Mouse (Mus musculus) kidney, postnatal 36 days (tissue): ENCODE data around the gene Olfr70.
A peak's percentile ranks its signal among the peaks of the same experiment; 100 is the strongest.

ENCODE experiments used
- DNase-seq, 2 experiments: peaks; one replicate each; pipeline ENCODE4 v3.0.0; 2021 to 2022; ENCODE audit warnings: mixed read lengths in 2 of 2

Olfr70 gene

GRCm38 (mm10) chr4:43700707-43701106 lies at the start of gene Olfr70:
Gene Olfr70, minus strand, starts transcription at chr4:43700807.
- no peak for DNase-seq

- DNase-seq, result no peak
Measured at GRCm38 (mm10) chr4:43745187-43745586, 44.6 kb upstream of the Olfr70 start.

GRCm38 (mm10) chr4:43743099-43743498 lies 42.5 kb upstream of the Olfr70 start:
- DNase-seq, result peak in 1 of 2 experiments; percentile 47

DNA sequence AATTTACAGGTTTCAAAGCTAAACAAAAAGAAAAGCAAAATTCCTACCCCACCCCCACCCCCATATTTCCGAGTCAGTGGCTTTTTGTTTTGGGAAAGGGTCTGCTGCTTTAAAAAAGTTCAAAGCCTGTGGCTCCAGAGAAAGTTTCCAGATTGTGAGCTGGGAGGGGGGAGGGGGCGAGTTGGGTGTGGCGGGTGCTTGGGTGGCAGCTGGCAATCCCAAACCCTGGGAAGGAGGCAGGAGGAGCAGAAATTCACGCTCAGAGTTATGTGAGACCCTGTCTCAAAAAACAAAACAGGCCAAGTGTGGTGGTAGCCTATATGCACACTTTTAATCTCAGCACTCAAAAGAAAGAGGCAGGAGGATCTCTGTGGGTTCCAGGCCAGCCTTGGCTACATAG lies 42.0 kb upstream of the Olfr70 start:
- no peak for DNase-seq

- no peak for DNase-seq
Measured at GRCm38 (mm10) chr4:43741526-43741925, 40.9 kb upstream of the Olfr70 start.

DNA sequence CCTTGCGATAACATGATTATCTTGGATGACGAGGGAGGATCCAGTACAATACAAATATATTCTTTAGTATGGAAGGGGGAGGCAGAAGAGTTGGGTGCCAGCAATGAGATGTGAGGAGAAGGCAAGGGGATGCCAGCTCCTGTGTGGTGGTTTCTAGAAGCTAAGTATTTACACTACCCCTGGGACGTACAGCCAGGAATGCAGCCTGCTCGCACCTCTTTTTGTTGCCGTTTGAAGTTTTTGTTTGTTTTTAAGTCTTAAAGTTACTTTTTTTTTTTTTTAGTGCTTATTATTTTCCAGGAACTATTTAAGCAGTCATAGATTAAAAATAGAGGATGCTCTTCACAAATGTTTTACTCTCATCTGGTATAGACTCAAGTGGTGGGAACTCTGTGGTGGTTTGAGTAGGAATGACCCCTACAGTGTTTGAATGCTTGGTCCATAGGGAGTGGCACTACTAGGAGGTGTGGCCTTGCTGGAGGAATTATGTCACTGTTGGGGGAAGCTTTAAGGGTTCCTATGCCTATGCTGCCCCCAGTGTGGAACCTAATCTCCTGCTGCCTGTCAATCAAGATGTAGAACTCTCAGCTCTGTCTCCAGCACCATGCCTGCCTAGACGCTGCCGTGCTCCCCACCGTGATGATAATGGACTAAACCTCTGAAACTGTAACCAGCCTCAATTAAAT lies 38.5 kb upstream of the Olfr70 start:
- DNase-seq, result no peak

GRCm38 (mm10) chr4:43737144-43737543 lies 36.5 kb upstream of the Olfr70 start:
- DNase-seq, result no peak

DNA sequence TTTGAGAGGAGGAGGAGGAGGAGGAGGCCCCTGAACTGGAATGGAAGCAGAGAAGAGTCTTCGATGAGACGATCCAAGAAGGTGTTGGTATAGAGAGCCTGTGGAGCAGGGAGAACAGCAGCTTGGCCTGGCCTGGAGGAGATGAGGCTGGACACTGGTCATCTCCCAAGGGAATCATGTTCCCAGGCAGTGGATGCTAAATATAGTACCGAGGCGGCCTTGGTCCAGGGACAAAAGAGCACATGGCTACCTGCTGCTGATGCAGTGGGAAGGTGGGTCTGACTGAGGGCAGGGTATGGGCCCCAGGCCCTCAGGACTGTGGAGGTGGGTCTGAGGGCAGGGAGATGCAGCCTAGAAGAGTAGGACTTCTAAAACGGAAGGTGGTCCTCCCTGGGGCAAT lies 32.6 kb upstream of the Olfr70 start:
- DNase-seq, result no peak

DNA sequence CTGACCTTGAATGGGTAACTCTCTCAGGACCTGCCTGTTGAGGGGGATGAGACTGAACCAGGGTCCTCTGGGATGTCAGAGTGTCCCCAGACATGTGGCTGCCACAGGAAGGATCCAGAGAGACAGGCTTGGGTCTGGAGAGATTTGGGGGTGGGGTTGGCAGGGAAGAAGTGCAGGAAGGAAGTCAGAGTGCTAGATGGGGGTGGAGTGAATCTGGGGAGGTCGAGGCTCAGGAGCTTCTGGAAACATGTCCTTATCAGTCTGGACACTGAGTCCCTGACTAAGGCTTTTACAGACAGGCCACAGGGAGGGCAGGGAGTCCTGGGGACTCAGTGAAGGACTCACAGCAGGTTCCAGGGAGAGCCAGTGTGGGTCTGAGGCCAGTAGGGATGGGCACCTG lies 31.6 kb upstream of the Olfr70 start:
- DNase-seq, result no peak

DNA sequence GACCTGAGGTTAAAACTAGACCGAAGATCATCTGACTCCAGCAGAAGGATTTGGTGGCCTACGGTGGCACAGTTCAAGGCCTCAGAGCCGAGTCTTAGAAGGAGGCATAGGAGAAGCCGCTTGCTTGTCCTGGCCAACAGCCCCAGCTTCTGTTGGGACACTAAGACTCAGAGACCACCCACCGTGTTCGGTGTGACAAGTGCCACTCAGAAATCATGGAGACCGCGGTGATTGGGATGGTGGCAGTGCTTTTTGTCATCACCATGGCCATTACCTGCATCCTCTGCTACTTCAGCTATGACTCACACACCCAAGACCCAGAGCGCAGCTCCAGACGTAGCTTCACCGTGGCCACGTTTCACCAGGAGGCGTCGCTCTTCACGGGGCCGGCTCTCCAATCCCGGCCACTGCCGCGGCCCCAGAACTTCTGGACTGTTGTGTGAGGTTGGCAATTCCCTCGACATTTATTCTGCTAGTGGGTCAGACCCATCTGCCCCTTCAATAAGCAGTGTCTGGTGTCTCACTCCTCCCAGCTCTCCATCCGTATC lies 30.2 kb upstream of the Olfr70 start:
- DNase-seq, result no peak

DNA sequence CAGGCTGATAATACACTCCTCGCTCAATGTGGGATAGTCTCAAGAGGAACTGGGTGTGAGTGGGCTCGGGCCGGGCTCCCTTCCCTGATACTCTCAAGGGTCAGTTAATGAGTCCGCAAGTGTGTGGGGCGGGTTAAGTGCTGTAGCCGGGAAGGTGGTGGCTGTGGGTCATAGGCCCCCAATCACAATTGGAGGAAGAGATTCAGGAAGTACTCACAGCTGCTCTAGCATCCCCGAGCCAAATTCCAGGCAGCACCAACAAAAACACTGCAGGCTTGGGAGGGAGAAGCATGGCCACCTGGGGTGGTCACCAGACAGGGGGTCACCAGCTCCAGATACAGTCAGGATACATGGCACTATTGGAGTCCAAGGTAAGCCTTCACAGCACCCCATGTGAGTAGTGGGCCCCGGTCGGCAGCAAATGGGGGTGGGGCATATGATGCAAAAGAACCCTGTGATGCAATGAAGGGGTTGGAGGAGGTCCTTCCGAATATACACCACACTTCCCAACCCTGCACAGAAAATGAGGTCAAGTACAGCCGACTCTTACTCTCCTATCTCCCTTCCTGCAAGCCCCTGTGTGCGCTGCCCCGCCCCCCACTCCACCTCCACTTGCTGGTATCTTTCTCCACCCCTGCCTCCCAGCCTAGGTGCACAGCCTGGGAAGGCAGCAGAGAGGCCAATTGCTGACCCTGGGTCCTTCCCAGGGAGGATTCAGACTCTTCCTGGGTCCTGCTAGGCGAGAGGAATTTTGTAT lies 29.4 kb upstream of the Olfr70 start, which contains the start of gene Spaar:
Spaar (plus strand) TSS at position 241 of the 757 bp plus-strand sequence.
- peak; percentile 70 to 77 for DNase-seq

- DNase-seq, result no peak
Measured at GRCm38 (mm10) chr4:43729126-43729525, 28.5 kb upstream of the Olfr70 start.

GRCm38 (mm10) chr4:43728576-43728954 lies 28.0 kb upstream of the Olfr70 start:
- peak; percentile 50 to 82 for DNase-seq

DNA sequence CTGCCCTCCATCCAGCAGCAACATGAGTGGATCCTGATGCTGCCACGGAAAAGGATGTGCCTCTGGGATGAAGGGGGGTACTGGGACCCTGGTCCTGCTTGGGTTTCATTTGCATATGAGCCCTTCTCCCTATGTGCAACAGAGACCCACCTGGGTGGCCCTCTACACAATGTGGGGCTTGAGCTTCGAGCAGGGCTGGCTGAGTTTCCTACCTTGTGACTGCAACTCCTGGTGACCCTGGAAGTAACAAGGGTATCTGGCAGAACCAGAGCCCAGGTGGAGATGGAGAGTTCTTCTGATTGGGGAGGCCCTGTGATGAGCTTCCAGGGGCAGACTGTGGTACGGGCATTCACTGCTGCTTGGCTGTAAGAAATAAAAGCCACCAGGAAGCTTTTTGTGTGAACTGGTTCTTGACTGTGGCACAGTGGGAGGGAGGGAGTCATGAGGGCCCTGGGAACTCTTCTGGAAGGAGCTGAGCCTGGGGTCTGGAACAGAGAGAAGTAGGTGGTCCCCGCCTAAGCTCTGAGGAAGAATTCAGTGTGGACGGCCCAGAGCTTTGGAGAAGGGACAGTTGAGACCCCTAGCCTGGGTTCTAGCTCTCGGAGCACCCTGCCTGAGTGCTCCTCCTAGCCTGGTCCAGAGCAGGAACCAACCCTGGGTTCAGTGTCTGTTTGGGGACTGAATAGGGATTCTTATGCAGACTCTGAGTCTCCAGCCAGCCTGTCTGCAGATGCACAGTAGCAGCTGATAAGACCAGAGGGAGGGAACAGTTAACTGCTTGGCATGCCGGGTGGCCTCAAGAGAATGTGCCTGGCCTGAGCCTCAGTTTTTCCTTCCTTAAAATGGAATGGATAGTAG lies 27.3 kb upstream of the Olfr70 start:
- DNase-seq, result no peak

DNA sequence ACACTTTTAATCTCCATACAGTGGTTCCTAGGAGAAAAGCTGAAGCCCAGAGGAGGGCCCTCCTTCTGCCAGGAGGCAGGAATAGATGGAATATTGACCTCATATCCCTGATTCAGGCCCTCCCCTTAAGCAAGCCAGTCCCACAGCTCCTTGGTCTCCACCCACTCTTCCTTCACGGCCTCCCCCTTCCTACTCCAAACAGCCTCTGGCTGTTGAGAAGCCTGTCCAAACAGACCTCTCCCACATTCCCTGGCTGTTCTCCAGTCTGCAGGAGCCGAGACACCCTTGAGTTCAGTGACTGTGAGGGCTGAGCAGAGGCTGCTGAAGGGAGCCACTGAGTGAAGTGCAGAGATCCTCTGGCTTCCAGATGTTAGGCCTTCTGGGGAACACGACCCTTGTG lies 26.4 kb upstream of the Olfr70 start, which contains the start of gene Hrct1:
Hrct1 (plus strand) TSS at position 194 of the 400 bp plus-strand sequence.
- peak; percentile 80 to 92 for DNase-seq

GRCm38 (mm10) chr4:43726228-43726993 lies 25.8 kb upstream of the Olfr70 start:
- DNase-seq, result peak; percentile 52 to 55

DNA sequence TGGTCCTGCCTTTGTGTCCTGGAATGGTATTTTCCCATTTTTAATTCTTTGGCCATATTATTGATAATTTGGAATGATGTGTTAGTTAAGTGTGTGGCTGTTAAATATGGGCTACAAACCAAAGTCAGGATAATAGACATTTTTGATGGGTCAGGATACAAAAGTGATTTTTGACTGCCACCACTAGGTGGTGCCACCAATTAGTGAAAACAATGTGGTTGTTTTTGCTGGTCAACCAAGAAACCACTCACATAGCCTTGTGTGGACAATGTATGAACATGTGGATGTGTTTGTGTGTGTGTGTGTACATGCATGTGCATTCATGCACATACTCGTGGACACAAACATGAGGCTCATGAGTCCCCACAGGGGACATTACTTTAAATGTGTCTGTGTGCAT lies 24.2 kb upstream of the Olfr70 start:
- DNase-seq, result peak; percentile 45 to 83

DNA sequence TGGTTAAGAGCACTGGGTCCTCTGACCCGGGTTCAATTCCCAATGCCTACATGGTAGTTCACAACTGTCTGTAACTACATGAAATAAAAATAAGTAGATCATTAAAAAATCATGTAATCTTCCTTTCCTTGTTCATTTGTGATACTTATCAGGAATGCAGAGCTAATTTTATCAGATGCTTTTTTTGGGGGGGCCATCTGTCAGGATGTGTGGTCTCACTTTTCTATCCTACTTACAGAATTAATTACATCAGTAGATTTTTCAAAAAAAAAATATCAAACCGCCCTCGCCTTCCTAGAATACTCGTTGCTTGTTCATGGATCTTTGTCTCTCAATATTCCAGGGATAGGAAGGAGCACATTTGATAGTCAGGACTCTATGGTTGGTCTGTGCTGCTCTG lies 21.6 kb upstream of the Olfr70 start:
- no peak for DNase-seq

DNA sequence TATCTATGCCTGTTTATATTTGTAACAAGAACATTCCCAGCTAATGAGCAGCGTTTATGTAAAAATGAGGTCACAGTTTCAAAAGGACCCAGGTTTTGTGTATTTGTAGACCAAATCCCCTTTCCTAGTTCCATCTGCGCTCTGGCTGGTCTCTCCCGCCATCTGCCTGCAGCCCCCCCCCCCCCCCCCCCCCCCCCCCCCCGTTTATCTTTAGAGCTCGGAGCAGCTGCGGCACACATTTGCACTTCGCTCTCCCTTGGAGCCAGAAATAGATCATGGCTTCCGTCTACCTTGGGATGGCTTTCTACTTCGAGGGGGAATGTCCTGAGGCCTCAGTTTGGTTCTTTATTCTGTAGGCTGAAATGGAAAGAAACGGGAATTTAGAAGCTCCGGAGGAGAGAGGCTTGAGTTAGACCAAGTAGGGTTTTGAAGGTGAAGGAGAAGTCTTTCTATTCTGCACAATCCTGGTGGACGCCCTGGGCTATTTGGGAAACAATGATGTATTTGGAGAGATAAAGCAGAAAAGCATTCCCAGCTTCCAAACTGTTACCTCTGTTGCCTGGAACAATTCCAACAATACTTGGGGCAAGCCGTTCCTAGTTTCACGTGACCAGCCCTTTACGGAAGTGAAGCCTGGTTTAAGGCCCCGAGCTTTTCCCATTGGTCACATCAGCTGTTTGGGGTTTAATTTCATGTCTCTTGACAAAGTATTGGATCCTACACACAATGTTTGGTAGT lies 20.1 kb upstream of the Olfr70 start:
- no peak for DNase-seq

DNA sequence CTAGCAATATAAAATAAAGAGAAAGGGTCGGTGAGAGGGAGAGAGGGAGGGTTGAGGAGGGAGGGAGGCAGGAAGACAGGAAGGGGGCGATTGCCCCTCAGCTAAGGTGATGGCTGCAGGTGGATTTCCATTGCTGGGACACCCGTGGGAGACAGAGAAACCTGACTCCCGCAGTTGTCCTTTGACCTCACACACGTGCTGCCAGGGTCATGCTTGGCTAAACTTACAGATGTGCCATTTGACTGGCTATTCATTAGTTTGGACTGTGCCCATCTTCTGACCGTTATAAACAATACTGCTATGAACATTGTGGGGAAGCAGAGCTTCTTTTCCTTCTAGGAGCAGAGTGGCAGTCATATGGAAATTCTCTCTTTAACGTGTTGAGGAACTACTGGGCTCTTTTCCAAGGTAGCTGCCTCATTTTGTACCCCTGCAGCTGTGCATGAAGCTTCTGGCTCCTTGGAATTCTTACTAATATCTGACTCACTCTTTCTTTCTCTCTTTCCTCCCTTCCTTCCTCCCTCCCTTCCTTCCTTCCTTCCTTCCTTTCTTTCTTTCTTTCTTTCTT lies 13.1 kb upstream of the Olfr70 start:
- peak in 1 of 2 experiments; percentile 83 for DNase-seq

GRCm38 (mm10) chr4:43711821-43712220 lies 11.2 kb upstream of the Olfr70 start:
- DNase-seq, result peak; percentile 80 to 96
